Mouse (Mus musculus) heart, adult 2 months (tissue): ENCODE results near the gene Ier5l.

Experiments used
- CTCF ChIP-seq: fragments of 200-600 bp; IDR thresholded peaks from 2 replicates; pipeline ENCODE4 v1.8.1; 2022; ENCODE audit warnings: antibody characterized with exemption, mild to moderate bottlenecking, moderate library complexity
- POLR2A ChIP-seq: fragments of 200-500 bp; IDR thresholded peaks from 2 replicates; pipeline ENCODE4 v1.6.1; 2011; ENCODE audit warnings: mild to moderate bottlenecking, low read depth, low read length, control low read depth; ENCODE audit not compliant: insufficient read depth

DNA sequence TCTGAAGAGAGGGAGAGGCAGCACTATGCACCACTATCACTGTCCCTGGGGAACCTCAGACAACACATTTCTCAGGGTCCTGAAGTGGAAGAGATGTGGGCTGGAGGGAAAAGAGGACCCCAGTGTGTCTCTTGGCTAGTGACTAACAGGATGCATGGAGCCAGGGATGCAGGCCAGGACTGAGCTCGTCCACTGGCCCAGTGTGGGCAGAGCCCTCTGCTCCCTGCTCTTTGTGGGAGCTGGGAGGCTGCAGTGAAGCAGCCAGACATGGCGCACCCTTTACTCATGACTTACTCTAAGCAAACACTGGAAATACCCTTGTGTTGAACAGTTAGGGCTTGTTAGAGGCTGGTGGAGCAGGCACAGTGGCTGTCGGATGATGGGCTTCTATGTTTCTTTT, 20.4 kb downstream of the Ier5l start:
- TF ChIP-seq POLR2A (no peak), CTCF (no peak)
